Mouse (Mus musculus): Measurements from ENCODE around the gene 1700001C02Rik. TPM values are rescaled to one million over a fixed set of nuclear protein-coding genes. Genes with fewer than 3 reads are reported as not detected.

Gene 1700001C02Rik
- not detected in 2 replicates for polyA plus RNA-seq (2012; rRNA removed)

DNA sequence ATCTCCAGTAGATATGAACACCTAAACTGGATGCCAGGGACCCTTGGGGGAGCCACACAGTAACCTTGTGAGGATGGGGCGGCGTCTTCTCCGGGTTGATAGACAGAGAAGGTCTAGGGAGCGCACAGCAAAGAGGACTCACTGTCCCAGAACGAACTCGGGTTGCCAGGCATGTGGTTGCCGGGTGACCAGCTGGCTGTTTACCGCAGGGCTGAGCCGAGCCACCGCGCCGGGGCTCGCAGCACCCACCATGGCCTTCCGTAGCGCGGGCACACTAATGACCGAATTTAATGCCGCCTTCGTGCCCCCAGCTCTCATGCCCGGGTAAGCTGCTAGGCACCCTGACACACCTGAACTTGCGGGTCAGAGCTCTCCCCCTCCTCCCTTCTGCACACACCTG lies at the start of gene 1700001C02Rik:
1700001C02Rik (plus strand) TSS at position 187 of the 400 bp plus-strand sequence.

DNA sequence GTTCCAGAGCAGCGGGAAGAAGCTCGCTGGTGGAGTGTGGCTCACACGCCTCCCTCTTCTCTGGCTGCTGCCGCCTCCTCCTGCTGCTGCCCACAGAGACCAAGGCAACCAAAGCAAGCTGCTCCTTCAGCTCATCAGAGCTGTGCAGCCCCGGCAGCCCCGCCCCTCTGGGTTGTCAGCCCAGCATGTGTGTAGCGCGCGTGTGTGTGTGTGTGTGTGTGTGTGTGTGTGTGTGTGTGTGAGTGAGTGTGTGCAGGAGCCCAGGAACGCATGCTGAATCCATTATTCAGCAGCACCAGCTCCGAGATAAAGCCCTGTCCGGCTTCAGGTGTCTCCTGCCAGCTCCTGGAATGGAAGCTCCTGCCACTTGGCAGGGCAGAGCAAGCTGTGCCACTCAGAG lies 4.0 kb upstream of the 1700001C02Rik start, which contains the start of gene Otof:
Otof (minus strand) TSS at position 112 of the 400 bp plus-strand sequence.

Other genes starting within 250 kb of the 1700001C02Rik start
- 10.4 and 14.8 TPM in 2 replicates for gene Selenoi, start 233.5 kb upstream of the 1700001C02Rik start, polyA plus RNA-seq (2012; rRNA removed)
- gene Drc1, start 184.7 kb upstream of the 1700001C02Rik start, polyA plus RNA-seq (2012; rRNA removed): 0.67 and 0.70 TPM in 2 replicates
- 0.01 and 0.03 TPM in 2 replicates for gene Otof, start 4.1 kb upstream of the 1700001C02Rik start, polyA plus RNA-seq (2012; rRNA removed)
- gene Cib4, start 79.8 kb downstream of the 1700001C02Rik start, polyA plus RNA-seq (2012; rRNA removed): not detected in 2 replicates
- 0.07 and 0.10 TPM in 2 replicates for gene Kcnk3, start 122.1 kb downstream of the 1700001C02Rik start, polyA plus RNA-seq (2012; rRNA removed)
- gene Slc35f6, start 181.9 kb downstream of the 1700001C02Rik start, polyA plus RNA-seq (2012; rRNA removed): 8.8 and 9.9 TPM in 2 replicates
- gene Cenpa, start 200.7 kb downstream of the 1700001C02Rik start, polyA plus RNA-seq (2012; rRNA removed): 108 and 132 TPM in 2 replicates
- gene Dpysl5, start 245.5 kb downstream of the 1700001C02Rik start, polyA plus RNA-seq (2012; rRNA removed): 0.08 and 0.37 TPM in 2 replicates